Mouse (Mus musculus) heart, embryonic 11.5 days (tissue): ENCODE data around the gene Apba3. TPM values are rescaled to one million over a fixed set of nuclear protein-coding genes. Genes with fewer than 3 reads are reported as not detected.

Experiments
- ATAC-seq: fragments of 200-750 bp; cut with Nextera tagmentation; replicated peaks from 2 replicates; pipeline ENCODE4 v1.8.0; 2017; ENCODE audit warnings: moderate library complexity; ENCODE audit not compliant: insufficient number of reproducible peaks, low FRiP score, low TSS enrichment
- H3K27ac ChIP-seq: fragments of 300-500 bp; sonication (generic); 2 replicates; pipeline ENCODE4 v1.5.1; 2014; ENCODE audit warnings: mild to moderate bottlenecking, low read depth, low read length
- H3K27me3 ChIP-seq: fragments of 300-500 bp; sonication (generic); 2 replicates; pipeline ENCODE4 v1.6.1; 2014; ENCODE audit warnings: mild to moderate bottlenecking, low read length, mixed read lengths; ENCODE audit not compliant: control insufficient read depth, insufficient read depth
- H3K36me3 ChIP-seq: fragments of 300-500 bp; sonication (generic); 2 replicates; pipeline ENCODE4 v1.6.1; 2014; ENCODE audit warnings: mild to moderate bottlenecking, low read length, moderate library complexity, mixed read lengths; ENCODE audit not compliant: control insufficient read depth, insufficient read depth
- H3K4me1 ChIP-seq: fragments of 300-500 bp; sonication (generic); 2 replicates; pipeline ENCODE4 v1.6.1; 2014; ENCODE audit warnings: low read length; ENCODE audit not compliant: control insufficient read depth, insufficient read depth
- H3K4me2 ChIP-seq: fragments of 300-500 bp; sonication (generic); 2 replicates; pipeline ENCODE4 v1.6.1; 2014; ENCODE audit warnings: mild to moderate bottlenecking, moderate library complexity
- H3K4me3 ChIP-seq: fragments of 300-500 bp; sonication (generic); 2 replicates; pipeline ENCODE4 v1.5.1; 2014; ENCODE audit warnings: low read depth, low read length
- H3K9ac ChIP-seq: fragments of 300-500 bp; sonication (generic); 2 replicates; pipeline ENCODE4 v1.6.1; 2014; ENCODE audit warnings: mild to moderate bottlenecking, low read depth, low read length, moderate library complexity
- H3K9me3 ChIP-seq: fragments of 300-500 bp; sonication (generic); replicated peaks from 2 replicates; pipeline ENCODE4 v1.6.1; 2016; ENCODE audit warnings: low read length; ENCODE audit not compliant: control insufficient read depth
- WGBS: fragments of 180-500 bp; shearing (Covaris S2); extraction: QIAGEN DNeasy Blood & Tissue Kit; methylation state at CpG from one replicate; pipeline ENCODE4 v1.1.7; 2014; ENCODE audit not compliant: insufficient replicate concordance; 5-methylcytosine and 5-hydroxymethylcytosine counted together
- polyA plus RNA-seq: library from polyadenylated mRNA; unstranded; fragments of >200 nt; fragmentation: Nextera tagmentation; extraction: Ambion mirVana; gene quantifications from 2 replicates; pipeline ENCODE4 v1.2.1, GENCODE M21; 2014

Gene Apba3
- polyA plus RNA-seq, 1 experiment from 2014 or later = 41.2 TPM

- 23% methylated on average over 10 of the region's 10 CpGs for WGBS
- Histone ChIP-seq H3K27ac (no peak overlapping the region), H3K9ac (no peak overlapping the region), H3K4me2 (no peak overlapping the region), H3K36me3 (no peaks in the 10 kb centered on the region; the same call in 1 of the 2 replicates), H3K9me3 (no peaks in the 10 kb centered on the region), H3K4me1 (peaks cover 5% of the 10 kb centered on the region; the same call in 1 of the 2 replicates), H3K27me3 (peaks cover 61% of the 10 kb centered on the region), H3K4me3 (no peak overlapping the region)
- no peak for ATAC-seq
Observed at GRCm38 (mm10) chr10:81279496-81279895, 12.7 kb downstream of the Apba3 start.

- H3K4me2 ChIP-seq = no peak overlapping the region; the same call in 1 of the 2 replicates
- no peak for ATAC-seq
- H3K27ac ChIP-seq = no peak overlapping the region
- H3K27me3 ChIP-seq = peaks cover 62% of the 10 kb centered on the region
- H3K4me1 ChIP-seq = peaks cover 3% of the 10 kb centered on the region; the same call in 1 of the 2 replicates
- H3K9me3 ChIP-seq = no peaks in the 10 kb centered on the region
- H3K9ac ChIP-seq = no peak overlapping the region
- H3K36me3 ChIP-seq = no peaks in the 10 kb centered on the region
- no peak overlapping the region for H3K4me3 ChIP-seq
- 37% methylated on average over 6 of the region's 6 CpGs for WGBS
Observed at GRCm38 (mm10) chr10:81284189-81284588, 17.4 kb downstream of the Apba3 start.

GRCm38 (mm10) chr10:81284719-81285118, 18.0 kb downstream of the Apba3 start:
- H3K27me3 ChIP-seq = peaks cover 61% of the 10 kb centered on the region

GRCm38 (mm10) chr10:81285694-81286450, 19.1 kb downstream of the Apba3 start:
- WGBS = 1% methylated on average over 54 of the region's 54 CpGs
- Histone ChIP-seq H3K4me2 (peak overlapping the region; percentile 86), H3K27me3 (peaks cover 61% of the 10 kb centered on the region), H3K27ac (no peak overlapping the region), H3K4me1 (peaks cover 4% of the 10 kb centered on the region; the same call in 1 of the 2 replicates), H3K4me3 (peak overlapping the region; percentile 51), H3K36me3 (no peaks in the 10 kb centered on the region), H3K9ac (peak overlapping the region; percentile 71), H3K9me3 (no peaks in the 10 kb centered on the region)
- peak; percentile 58 for ATAC-seq

More at GRCm38 (mm10) chr10:81284719-81285118, 18.0 kb downstream of the Apba3 start:
- Histone ChIP-seq H3K9me3 (no peaks in the 10 kb centered on the region), H3K4me3 (peak overlapping the region; percentile 51; the same call in 1 of the 2 replicates), H3K9ac (no peak overlapping the region), H3K4me2 (peak overlapping the region; percentile 86; the same call in 1 of the 2 replicates), H3K4me1 (no peaks in the 10 kb centered on the region), H3K27ac (no peak overlapping the region), H3K36me3 (no peaks in the 10 kb centered on the region)
- ATAC-seq = no peak
- 10% methylated on average over 17 of the region's 17 CpGs for WGBS

- no peaks in the 10 kb centered on the region for H3K9me3 ChIP-seq
- 42% methylated on average over 6 of the region's 6 CpGs for WGBS
- H3K4me1 ChIP-seq = peaks cover 8% of the 10 kb centered on the region; the same call in 1 of the 2 replicates
- no peak overlapping the region for H3K27ac ChIP-seq
- no peak overlapping the region for H3K9ac ChIP-seq
- no peaks in the 10 kb centered on the region for H3K36me3 ChIP-seq
- no peak overlapping the region for H3K4me3 ChIP-seq
- H3K27me3 ChIP-seq = peaks cover 61% of the 10 kb centered on the region
- H3K4me2 ChIP-seq = no peak overlapping the region; the same call in 1 of the 2 replicates
- no peak for ATAC-seq
Observed at GRCm38 (mm10) chr10:81286586-81286985, 19.8 kb downstream of the Apba3 start.

DNA sequence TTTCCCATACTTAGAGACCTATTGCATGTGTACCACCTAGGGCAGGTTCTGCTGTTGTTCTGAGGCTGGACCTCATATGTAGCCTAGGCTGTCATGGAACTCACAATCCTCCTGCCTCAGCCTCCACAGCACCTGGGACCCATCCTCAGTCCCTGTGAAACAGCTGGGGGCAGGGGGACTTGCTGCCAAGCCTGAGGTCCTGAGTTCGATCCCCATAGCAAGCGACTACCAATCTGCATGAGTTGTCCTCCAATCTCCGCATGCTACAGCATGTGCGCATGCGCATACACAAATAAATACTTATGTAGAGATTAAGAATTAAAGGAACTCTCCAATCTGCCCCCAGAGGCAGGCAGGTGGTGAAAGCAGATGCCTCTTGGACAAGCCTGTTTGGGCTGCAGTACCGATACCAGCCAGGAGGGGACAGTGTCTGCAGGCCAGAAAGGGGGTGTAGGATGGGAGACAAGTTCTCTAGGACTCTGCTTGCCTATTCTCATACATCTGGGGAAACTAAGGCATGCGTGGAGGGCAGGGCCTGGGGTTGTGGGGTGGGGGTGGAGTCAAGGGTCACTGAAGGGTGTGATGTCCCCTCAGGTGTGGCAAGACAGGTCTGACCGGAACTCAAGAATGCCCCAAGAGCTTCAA, 20.9 kb downstream of the Apba3 start:
- Histone ChIP-seq H3K27me3 (peaks cover 62% of the 10 kb centered on the region), H3K27ac (no peak overlapping the region), H3K36me3 (no peaks in the 10 kb centered on the region), H3K4me3 (no peak overlapping the region), H3K4me2 (no peak overlapping the region), H3K9ac (no peak overlapping the region), H3K4me1 (peaks cover 8% of the 10 kb centered on the region; the same call in 1 of the 2 replicates), H3K9me3 (no peaks in the 10 kb centered on the region)
- WGBS = 49% methylated on average over 8 of the region's 8 CpGs
- no peak for ATAC-seq

GRCm38 (mm10) chr10:81288601-81289000, 21.8 kb downstream of the Apba3 start:
- Histone ChIP-seq H3K36me3 (no peaks in the 10 kb centered on the region), H3K27ac (no peak overlapping the region), H3K4me1 (peaks cover 10% of the 10 kb centered on the region), H3K9ac (no peak overlapping the region), H3K4me2 (no peak overlapping the region), H3K27me3 (peaks cover 52% of the 10 kb centered on the region), H3K9me3 (no peaks in the 10 kb centered on the region), H3K4me3 (no peak overlapping the region)
- ATAC-seq = no peak
- 20% methylated on average over 6 of the region's 6 CpGs for WGBS

- Histone ChIP-seq H3K27ac (no peak overlapping the region), H3K9me3 (no peaks in the 10 kb centered on the region), H3K9ac (no peak overlapping the region), H3K4me3 (no peak overlapping the region), H3K36me3 (no peaks in the 10 kb centered on the region), H3K4me2 (no peak overlapping the region), H3K27me3 (peaks cover 46% of the 10 kb centered on the region), H3K4me1 (peaks cover 17% of the 10 kb centered on the region)
- 3% methylated on average over 7 of the region's 7 CpGs for WGBS
- ATAC-seq = no peak
Observed at GRCm38 (mm10) chr10:81289278-81289677, 22.5 kb downstream of the Apba3 start.
